Mouse (Mus musculus) G1E (cell line): ENCODE measurements around the gene Ufd1.

Experiments used
- CTCF ChIP-seq: IDR thresholded peaks from 2 replicates; pipeline ENCODE4 v1.5.1; 2012; ENCODE audit warnings: low read depth, low read length, inconsistent platforms, mixed read lengths
- POLR2AphosphoS5 ChIP-seq: IDR thresholded peaks from 2 replicates; pipeline ENCODE4 v1.6.1; 2012; ENCODE audit warnings: low read depth, low read length, inconsistent platforms; ENCODE audit not compliant: insufficient replicate concordance
- TAL1 ChIP-seq: conservative IDR thresholded peaks from 2 replicates; pipeline ENCODE4 v1.6.1; 2012; ENCODE audit warnings: low read depth, low read length, inconsistent platforms, mixed read lengths

- no peak for TF ChIP-seq CTCF
- no peak for TF ChIP-seq POLR2AphosphoS5
- TF ChIP-seq TAL1 = no peak
Observed at GRCm38 (mm10) chr16:18795223-18795899, 16.2 kb upstream of the Ufd1 start.
